Mouse (Mus musculus) liver, embryonic 15.5 days (tissue): ENCODE results near the gene Rftn1. TPM values are rescaled to one million over a fixed set of nuclear protein-coding genes. Genes with fewer than 3 reads are reported as not detected.

Experiments used
- ATAC-seq: fragments of 200-750 bp; cut with Nextera tagmentation; 2 replicates; pipeline ENCODE4 v1.8.0; 2017; ENCODE audit warnings: moderate number of reproducible peaks, mild to moderate bottlenecking, moderate library complexity; ENCODE audit not compliant: insufficient read depth
- H3K27ac ChIP-seq: fragments of 300-500 bp; sonication (generic); replicated peaks from 2 replicates; pipeline ENCODE4 v1.5.1; 2015; ENCODE audit warnings: mild to moderate bottlenecking, inconsistent platforms
- H3K27me3 ChIP-seq: fragments of 300-500 bp; sonication (generic); 2 replicates; pipeline ENCODE4 v1.6.1; 2015; ENCODE audit warnings: mild to moderate bottlenecking, inconsistent platforms
- H3K36me3 ChIP-seq: fragments of 300-500 bp; sonication (generic); replicated peaks from 2 replicates; pipeline ENCODE4 v1.6.1; 2015; ENCODE audit warnings: moderate library complexity, mild to moderate bottlenecking, inconsistent platforms
- H3K4me1 ChIP-seq: fragments of 300-500 bp; sonication (generic); replicated peaks from 2 replicates; pipeline ENCODE4 v1.6.1; 2015; ENCODE audit warnings: inconsistent platforms
- H3K4me2 ChIP-seq: fragments of 300-500 bp; sonication (generic); 2 replicates; pipeline ENCODE4 v1.6.1; 2015; ENCODE audit warnings: moderate library complexity, mild to moderate bottlenecking, inconsistent platforms
- H3K4me3 ChIP-seq: fragments of 300-500 bp; sonication (generic); replicated peaks from 2 replicates; pipeline ENCODE4 v1.5.1; 2015; ENCODE audit warnings: mild to moderate bottlenecking, inconsistent platforms
- H3K9ac ChIP-seq: fragments of 300-500 bp; sonication (generic); 2 replicates; pipeline ENCODE4 v1.6.1; 2015; ENCODE audit warnings: moderate library complexity, mild to moderate bottlenecking, inconsistent platforms
- H3K9me3 ChIP-seq: fragments of 300-500 bp; sonication (generic); replicated peaks from 2 replicates; pipeline ENCODE4 v1.6.1; 2016; ENCODE audit warnings: inconsistent platforms
- WGBS: fragments of 180-500 bp; shearing (Covaris S2); methylation state at CpG from one replicate; pipeline ENCODE4 v1.1.7; 2015; ENCODE audit warnings: mixed read lengths; ENCODE audit not compliant: insufficient replicate concordance; 5-methylcytosine and 5-hydroxymethylcytosine counted together
- polyA plus RNA-seq: library from polyadenylated mRNA; unstranded; fragments of >200 nt; fragmentation: Nextera tagmentation; extraction: Ambion mirVana; gene quantifications from 2 replicates; pipeline ENCODE4 v1.2.1, GENCODE M21; 2015

Rftn1 gene
- 3.6 and 3.9 TPM in 2 replicates for polyA plus RNA-seq

DNA sequence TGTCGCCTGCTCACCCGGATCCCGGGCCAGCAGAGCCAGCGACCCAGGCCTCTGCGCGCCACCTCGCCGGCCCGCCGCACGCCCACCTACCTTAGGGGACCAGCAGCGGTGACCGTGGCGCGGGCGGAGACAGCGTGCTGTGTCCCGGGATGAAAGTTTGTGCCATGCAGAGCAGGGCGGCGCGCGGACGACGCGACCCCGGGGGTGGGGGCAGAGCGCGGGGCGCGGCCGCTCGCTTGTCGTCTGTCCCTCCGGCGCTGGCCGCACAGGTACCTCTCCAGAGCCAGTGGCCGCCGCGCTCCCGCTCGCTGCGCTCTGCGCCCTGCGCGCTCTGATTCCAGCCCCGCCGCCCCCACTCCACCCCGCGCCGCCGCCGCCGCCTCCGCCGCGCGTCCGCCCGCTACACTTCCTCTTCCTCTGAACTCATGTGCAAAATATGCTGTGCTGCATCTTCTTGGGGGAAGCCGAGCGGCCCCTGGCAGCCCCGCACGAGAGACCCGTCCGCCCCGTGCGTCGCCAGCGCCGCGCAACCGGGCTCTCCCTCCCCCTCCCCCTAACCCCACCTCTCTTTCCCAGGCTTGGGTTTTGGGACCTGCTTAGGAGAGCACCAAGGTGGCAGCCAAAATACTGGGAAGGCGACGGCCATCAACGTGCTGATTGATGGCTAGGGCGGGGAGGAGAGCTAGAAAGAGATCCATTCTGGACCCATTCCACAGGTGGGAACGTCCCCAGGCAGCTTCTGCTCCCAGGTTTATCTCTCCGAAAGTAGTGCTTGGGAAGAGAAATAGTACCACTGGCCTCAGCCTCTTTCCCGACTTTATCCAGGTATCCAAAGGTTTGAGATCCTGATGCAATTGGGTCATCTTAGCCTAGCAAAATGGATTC lies at the start of gene Rftn1:
Gene Rftn1, minus strand, starts transcription at position 544 of the 885 bp plus-strand sequence.
- ATAC-seq: peak; percentile 45
- Histone ChIP-seq H3K4me2 (peak within 1 kb of the TSS; percentile 78), H3K27ac (no peak within 1 kb of the TSS), H3K36me3 (no peaks in the 10 kb centered on the region), H3K4me1 (peaks cover 14% of the 10 kb centered on the region), H3K9me3 (no peaks in the 10 kb centered on the region), H3K4me3 (peak within 1 kb of the TSS; percentile 59), H3K9ac (peak within 1 kb of the TSS; percentile 47; the same call in 1 of the 2 replicates), H3K27me3 (peaks cover 51% of the 10 kb centered on the region)
- WGBS: 1% methylated on average over 77 of the region's 79 CpGs

DNA sequence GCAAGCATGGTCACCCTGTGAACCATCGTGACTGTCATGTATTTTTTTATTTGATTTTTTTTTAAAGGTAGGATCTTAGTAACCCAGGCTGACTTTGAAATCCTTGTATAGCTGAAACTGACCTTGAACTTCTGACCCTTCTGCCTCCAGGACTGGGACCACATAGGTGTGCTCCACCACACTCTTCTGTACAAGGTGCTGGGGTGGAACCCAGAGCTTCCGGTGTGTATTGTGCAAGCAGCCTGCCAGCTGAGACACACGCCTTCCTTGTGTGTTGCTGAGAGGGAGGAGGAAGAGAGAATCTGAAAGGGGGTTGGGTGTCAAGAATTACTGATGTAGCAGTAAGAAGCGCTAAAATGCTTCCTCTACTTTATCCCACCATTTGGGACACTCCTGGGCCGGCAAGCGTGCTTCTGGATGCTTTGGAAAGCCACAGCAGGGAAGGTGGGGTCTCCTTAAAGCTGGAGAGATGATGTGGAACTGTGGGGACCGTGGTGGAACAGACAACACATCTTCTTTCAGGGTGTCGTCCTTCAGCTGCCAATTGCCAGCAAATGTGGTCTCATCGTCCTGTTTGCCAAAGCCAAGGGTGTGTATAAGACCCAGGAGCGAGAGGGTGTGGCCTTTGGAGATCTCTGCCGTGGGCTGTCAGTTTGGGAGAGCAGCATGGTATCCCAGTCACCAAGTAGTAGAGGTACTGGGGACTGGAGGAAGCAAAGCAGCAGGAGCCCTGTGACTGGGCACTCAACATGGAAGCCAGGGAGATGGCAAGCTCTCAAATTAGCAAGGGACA lies 47.5 kb upstream of the Rftn1 start:
- WGBS: 40% methylated on average over 11 of the region's 11 CpGs
- H3K4me1 ChIP-seq: peaks cover 4% of the 10 kb centered on the region; the same call in 1 of the 2 replicates

DNA sequence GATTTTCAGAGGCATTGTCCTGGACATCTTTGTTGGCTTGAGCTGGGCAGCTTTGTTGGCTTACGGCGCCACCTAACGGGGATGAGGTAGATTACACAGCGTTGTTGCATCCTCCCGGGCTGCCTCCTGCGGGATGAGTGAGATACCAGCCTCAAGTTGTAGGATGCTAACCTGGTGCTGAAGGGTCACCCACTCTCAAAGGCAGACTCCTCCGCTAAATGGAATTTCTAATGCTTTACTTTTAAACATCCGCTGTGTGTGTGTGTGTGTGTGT lies 46.9 kb upstream of the Rftn1 start:
- Histone ChIP-seq H3K27me3 (peaks cover 21% of the 10 kb centered on the region; the same call in 1 of the 2 replicates), H3K4me2 (no peak overlapping the region), H3K36me3 (no peaks in the 10 kb centered on the region), H3K27ac (no peak overlapping the region), H3K4me3 (no peak overlapping the region), H3K9me3 (no peaks in the 10 kb centered on the region), H3K4me1 (peaks cover 4% of the 10 kb centered on the region; the same call in 1 of the 2 replicates), H3K9ac (no peak overlapping the region)
- WGBS: 5% methylated on average over 8 of the region's 8 CpGs
- ATAC-seq: no peak; the same call in 1 of the 2 replicates

More for the DNA sequence above, 47.5 kb upstream of the Rftn1 start:
- peaks cover 21% of the 10 kb centered on the region; the same call in 1 of the 2 replicates for H3K27me3 ChIP-seq
- no peak overlapping the region for H3K27ac ChIP-seq
- ATAC-seq: no peak
- no peaks in the 10 kb centered on the region for H3K36me3 ChIP-seq
- no peak overlapping the region for H3K4me2 ChIP-seq
- H3K9me3 ChIP-seq: no peaks in the 10 kb centered on the region
- no peak overlapping the region for H3K4me3 ChIP-seq
- H3K9ac ChIP-seq: no peak overlapping the region

DNA sequence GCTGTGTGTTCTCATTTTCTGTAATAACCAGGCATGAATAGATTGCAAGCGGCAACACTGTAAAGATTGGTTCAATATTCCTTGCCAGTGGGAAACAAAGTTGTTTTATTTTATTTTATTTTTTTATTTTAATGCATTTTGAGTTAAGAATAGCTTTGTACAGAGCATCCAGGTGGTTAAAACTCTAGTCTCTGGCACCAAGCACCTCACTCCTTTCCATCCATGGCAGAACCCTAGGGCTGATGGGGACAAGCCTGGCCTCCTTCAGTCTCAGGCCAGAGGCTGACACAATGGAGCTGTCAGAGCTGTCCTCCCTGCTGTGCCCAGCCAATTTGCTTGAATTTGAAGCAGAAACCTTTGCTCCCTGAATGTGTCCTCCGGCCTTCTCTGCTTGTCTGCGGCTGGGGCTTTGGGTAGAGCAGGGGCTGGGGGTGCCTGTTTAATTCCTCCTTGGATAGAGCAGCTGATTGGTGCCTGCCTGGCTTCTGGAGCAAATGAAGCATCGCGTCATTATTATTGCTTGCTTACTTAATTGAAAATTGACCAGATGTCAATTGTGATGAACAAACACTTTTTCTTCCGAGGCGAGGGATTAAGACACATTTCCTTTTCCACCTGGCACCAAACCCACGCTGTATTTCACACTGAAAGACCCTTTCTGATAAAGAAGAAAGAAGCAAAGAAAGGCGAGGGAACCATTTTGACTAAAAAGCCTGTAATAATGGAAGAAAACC lies 46.4 kb upstream of the Rftn1 start:
- Histone ChIP-seq H3K4me3 (no peak overlapping the region), H3K9me3 (no peaks in the 10 kb centered on the region), H3K4me1 (peaks cover 4% of the 10 kb centered on the region; the same call in 1 of the 2 replicates), H3K27me3 (peaks cover 21% of the 10 kb centered on the region; the same call in 1 of the 2 replicates), H3K36me3 (no peaks in the 10 kb centered on the region), H3K27ac (no peak overlapping the region), H3K9ac (no peak overlapping the region), H3K4me2 (no peak overlapping the region)
- ATAC-seq: no peak
- WGBS: 49% methylated on average over 9 of the region's 9 CpGs

DNA sequence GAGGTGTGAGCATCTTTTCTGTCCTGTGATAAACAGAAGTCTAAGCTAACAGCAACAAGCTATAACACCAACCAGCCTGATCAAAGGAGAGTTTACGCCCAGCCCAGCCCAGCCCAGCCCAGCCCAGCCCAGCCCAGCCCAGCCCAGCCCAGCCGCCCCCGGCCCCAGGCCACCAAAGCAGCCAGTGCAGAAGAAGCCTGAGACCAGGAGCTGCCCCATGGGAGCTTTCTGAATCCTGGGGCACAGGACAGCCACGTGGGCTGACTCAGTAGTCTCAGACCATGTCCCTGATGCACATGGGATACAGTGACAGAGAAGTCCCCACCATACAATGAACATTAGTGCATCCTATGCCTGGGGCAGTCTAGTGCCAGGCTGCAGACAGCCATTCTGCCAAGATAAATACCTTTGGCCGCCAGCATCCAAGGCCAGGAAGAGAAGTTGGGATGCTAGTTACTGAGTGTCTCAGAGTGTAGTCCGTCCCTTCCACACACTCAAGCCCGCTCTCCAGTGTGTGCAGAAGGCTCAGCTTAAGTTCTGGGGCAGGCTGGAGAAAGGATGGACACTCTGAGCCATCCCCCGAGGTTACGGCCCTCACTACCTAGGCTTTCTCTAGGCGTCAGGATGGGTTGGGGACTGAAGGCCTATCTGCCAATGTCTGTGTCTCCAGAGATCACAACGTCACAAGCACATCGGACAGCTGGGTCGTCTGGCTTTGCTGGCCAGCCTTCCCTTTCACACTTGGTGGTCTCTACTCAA lies 45.6 kb upstream of the Rftn1 start:
- no peak overlapping the region for H3K9ac ChIP-seq
- ATAC-seq: no peak
- 59% methylated on average over 13 of the region's 13 CpGs for WGBS

DNA sequence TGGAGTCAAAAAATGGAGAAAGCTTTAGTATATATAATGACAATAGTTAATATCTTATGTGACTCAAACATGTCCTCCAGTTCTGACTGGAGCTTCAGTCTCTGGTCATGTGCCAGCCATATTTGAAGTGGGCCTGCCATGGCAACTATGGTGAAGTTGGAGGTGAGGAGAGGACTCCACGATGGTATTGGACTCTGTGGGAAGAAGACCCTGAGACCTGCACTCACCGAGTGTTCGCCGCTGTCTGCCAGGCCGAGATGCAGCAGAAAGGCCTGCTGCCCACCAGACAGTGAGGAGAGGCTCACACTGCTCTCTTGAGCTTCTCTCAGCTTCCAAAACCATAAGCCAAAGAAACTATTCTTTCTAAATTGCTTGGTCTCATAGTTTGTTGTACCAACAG lies 43.5 kb upstream of the Rftn1 start:
- WGBS: 72% methylated on average over 5 of the region's 5 CpGs
- no peak for ATAC-seq
- H3K4me2 ChIP-seq: no peak overlapping the region
- no peak overlapping the region for H3K9ac ChIP-seq
- no peak overlapping the region for H3K27ac ChIP-seq
- 0 out of 2 replicates have a peak, but pooled peaks cover 10% of the 10 kb centered on the region for H3K27me3 ChIP-seq
- H3K9me3 ChIP-seq: no peaks in the 10 kb centered on the region
- no peaks in the 10 kb centered on the region for H3K36me3 ChIP-seq
- H3K4me1 ChIP-seq: peaks cover 4% of the 10 kb centered on the region; the same call in 1 of the 2 replicates
- H3K4me3 ChIP-seq: no peak overlapping the region

More for the DNA sequence above, 45.6 kb upstream of the Rftn1 start:
- H3K4me3 ChIP-seq: no peak overlapping the region
- peaks cover 4% of the 10 kb centered on the region; the same call in 1 of the 2 replicates for H3K4me1 ChIP-seq
- H3K4me2 ChIP-seq: no peak overlapping the region
- H3K27me3 ChIP-seq: peaks cover 21% of the 10 kb centered on the region; the same call in 1 of the 2 replicates
- no peaks in the 10 kb centered on the region for H3K36me3 ChIP-seq
- H3K27ac ChIP-seq: no peak overlapping the region
- no peaks in the 10 kb centered on the region for H3K9me3 ChIP-seq

DNA sequence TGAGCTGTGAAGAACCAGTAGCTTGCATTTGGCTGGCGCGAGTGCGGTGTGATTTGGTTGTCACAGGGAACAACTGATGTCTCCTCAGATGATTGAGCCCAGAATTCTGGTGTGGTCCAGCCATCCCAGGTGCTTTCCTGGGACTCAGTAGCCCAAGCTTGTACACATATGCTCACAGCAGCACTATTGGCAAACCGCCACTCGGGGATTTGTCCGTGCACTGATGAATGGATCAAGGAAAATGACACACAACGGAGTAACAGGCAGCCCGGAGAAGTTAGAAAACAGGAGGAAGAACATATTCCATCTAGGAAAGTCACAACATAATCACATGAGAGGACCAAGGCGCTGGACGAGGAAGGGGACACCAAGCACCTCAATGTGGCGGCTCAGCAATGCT lies 42.3 kb upstream of the Rftn1 start:
- Histone ChIP-seq H3K9me3 (no peaks in the 10 kb centered on the region), H3K27me3 (0 out of 2 replicates have a peak, but pooled peaks cover under 1% of the 10 kb centered on the region), H3K4me2 (no peak overlapping the region), H3K9ac (no peak overlapping the region), H3K27ac (no peak overlapping the region), H3K4me3 (no peak overlapping the region), H3K4me1 (peaks cover 4% of the 10 kb centered on the region; the same call in 1 of the 2 replicates), H3K36me3 (no peaks in the 10 kb centered on the region)
- no peak for ATAC-seq
- 78% methylated on average over 11 of the region's 11 CpGs for WGBS

DNA sequence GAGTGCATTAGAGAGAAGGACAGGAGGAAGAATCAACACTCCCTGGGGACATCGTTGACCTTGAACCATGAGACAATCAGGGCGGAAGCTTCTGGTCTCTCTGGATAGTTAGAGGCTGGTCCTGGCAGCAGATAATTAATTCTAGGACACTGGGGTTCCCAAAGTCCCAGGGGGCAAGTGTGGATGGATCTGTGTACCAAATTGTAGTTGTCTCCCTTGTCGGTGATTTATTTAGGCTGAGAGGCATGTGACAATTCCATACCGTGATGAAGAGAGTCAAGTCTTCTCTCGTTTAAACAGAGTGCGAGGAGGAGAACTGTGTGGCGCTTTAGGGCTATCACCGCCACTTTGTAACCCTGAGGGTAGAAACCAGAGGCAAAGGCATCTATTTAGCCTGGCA lies 40.7 kb upstream of the Rftn1 start:
- WGBS: 82% methylated on average over 8 of the region's 8 CpGs

DNA sequence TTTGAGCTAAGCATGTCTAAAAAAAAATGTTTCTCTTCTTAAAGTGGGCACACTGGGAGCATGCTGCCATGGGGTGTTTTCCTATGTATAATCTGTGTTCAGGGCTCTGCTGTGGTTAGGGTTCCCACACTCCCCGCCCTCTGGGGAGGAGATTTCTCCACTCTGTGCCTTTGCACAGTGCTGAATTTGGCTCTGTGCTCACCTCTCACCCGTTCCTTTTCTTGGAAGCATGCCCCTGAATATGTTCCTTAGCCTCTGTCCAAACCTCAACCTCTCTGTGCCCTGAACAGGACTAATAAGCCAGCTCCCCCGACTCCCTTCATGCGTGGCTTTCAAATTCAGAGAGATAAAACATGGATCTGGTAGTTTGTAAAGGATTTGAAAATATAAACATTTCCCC lies 39.1 kb upstream of the Rftn1 start:
- no peak overlapping the region for H3K27ac ChIP-seq
- no peak overlapping the region for H3K9ac ChIP-seq
- H3K36me3 ChIP-seq: no peaks in the 10 kb centered on the region
- WGBS: 59% methylated on average over 4 of the region's 4 CpGs
- no peak overlapping the region for H3K4me3 ChIP-seq
- H3K4me2 ChIP-seq: no peak overlapping the region
- H3K27me3 ChIP-seq: no peaks in the 10 kb centered on the region
- no peak for ATAC-seq
- H3K9me3 ChIP-seq: no peaks in the 10 kb centered on the region
- H3K4me1 ChIP-seq: no peaks in the 10 kb centered on the region

More for the DNA sequence above, 40.7 kb upstream of the Rftn1 start:
- Histone ChIP-seq H3K9me3 (no peaks in the 10 kb centered on the region), H3K27me3 (no peaks in the 10 kb centered on the region), H3K4me1 (peaks cover 2% of the 10 kb centered on the region; the same call in 1 of the 2 replicates), H3K4me3 (no peak overlapping the region), H3K9ac (no peak overlapping the region), H3K36me3 (no peaks in the 10 kb centered on the region), H3K27ac (no peak overlapping the region), H3K4me2 (no peak overlapping the region)
- no peak for ATAC-seq

DNA sequence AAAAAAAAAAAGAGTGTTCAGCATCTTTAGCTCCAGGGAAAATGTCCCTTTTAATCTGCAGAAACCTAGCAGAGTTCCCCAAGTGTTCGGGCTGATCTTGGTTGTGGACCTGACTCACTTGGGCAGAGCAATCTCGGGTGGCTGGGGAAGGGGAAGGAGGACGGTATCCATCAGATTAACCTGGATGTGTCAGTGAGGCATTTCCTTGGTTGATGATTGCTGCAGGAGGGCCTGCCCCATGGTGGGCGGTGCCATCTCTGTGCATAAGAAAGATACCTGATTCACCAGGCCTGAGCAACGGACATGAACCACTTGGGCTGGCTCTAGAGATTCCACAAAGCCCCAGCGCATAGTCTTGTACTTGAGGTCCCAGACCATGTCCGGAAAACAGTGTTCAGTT lies 36.9 kb upstream of the Rftn1 start:
- Histone ChIP-seq H3K36me3 (no peaks in the 10 kb centered on the region), H3K4me3 (no peak overlapping the region), H3K4me1 (no peaks in the 10 kb centered on the region), H3K27me3 (no peaks in the 10 kb centered on the region), H3K27ac (no peak overlapping the region), H3K4me2 (no peak overlapping the region), H3K9ac (no peak overlapping the region), H3K9me3 (no peaks in the 10 kb centered on the region)
- ATAC-seq: no peak
- 43% methylated on average over 7 of the region's 7 CpGs for WGBS
